9 mouse cellular contexts compared by ENCODE assay signal in the genomic region with DNA sequence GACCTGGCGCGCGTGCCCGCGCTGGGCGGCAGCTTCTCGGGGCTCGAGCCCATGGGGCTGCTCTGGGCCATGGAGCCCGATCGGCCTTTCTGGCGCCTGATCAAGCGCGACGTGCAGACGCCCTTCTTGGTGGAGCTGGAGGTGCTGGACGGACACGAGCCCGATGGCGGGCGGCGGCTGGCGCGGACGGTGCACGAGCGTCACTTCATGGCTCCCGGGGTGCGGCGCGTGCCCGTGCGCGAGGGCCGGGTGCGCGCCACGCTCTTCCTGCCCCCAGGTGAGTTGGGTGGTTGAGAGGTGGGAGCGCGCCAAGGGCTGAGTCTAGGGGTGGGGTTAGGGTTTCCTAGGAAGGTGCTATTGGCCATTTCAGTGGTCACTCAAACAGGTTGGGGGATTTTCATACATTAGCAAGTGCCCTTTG. TPM values are rescaled to one million over a fixed set of nuclear protein-coding genes. Genes with fewer than 3 reads are reported as not detected.
DNase-seq lines count a peak whose midpoint lies in the region; ATAC-seq and TF ChIP-seq lines count a peak whose summit lies in the region.
"Not testable (repeated sequence)": the region's sequence is repeated elsewhere in the genome, so short reads cannot be mapped to it uniquely, and the experiment has no call there.
"Had no signal": no experiment of that assay in that cellular context is flagged by ENCODE, and none has a peak within 500 bp of the region (broad histone marks: within the 10 kb centered on the region; RNA-seq: fewer than 3 reads in every experiment).

A gene (plus strand): TSS at position 245 of the 421 bp plus-strand sequence.

- H3K27ac ChIP-seq in hindbrain, embryonic 11.5 days (ENCODE audit: low read depth, low read length); liver, embryonic 15.5 days (replicated peaks); midbrain, postnatal 0 days (ENCODE audit: low read depth, low read length); testis, adult 2 months (ENCODE audit: control insufficient read depth, insufficient read depth, low read depth, low read length): not testable (repeated sequence)

- not testable (repeated sequence) for TF ChIP-seq CTCF in midbrain, postnatal 0 days (IDR thresholded peaks at IDR 0.05); testis, adult 2 months (IDR thresholded peaks at IDR 0.05; ENCODE audit: control insufficient read depth, insufficient read depth, insufficient replicate concordance, low read depth, low read length)

- not testable (repeated sequence) for H3K27me3 ChIP-seq in hindbrain, embryonic 11.5 days (ENCODE audit: control insufficient read depth, insufficient read depth, low read length); midbrain, postnatal 0 days (ENCODE audit: insufficient read depth, low read length); testis, adult 2 months (ENCODE audit: control insufficient read depth, insufficient read depth, low read length)
- H3K27me3 ChIP-seq in liver, embryonic 15.5 days = peaks cover 18% of the 10 kb centered on the region

- not testable (repeated sequence) for H3K9me3 ChIP-seq in hindbrain, embryonic 11.5 days (ENCODE audit: control insufficient read depth, low read length); liver, embryonic 15.5 days (replicated peaks); midbrain, postnatal 0 days (ENCODE audit: low read length)

- H3K4me3 ChIP-seq in hindbrain, embryonic 11.5 days (ENCODE audit: low read depth, low read length) = peak within 1 kb of the TSS; percentile 37
- peak within 1 kb of the TSS; percentile 44 for H3K4me3 ChIP-seq in liver, embryonic 15.5 days (replicated peaks)
- peak within 1 kb of the TSS; percentile 44 for H3K4me3 ChIP-seq in midbrain, postnatal 0 days (ENCODE audit: low read depth, low read length)
- H3K4me3 ChIP-seq in testis, adult 2 months (ENCODE audit: control insufficient read depth, low read depth, low read length) = peak within 1 kb of the TSS; percentile 61

- H3K9ac ChIP-seq in hindbrain, embryonic 11.5 days (ENCODE audit: low read depth, low read length) = peak within 1 kb of the TSS; percentile 42; the same call in 1 of the 2 replicates
- H3K9ac ChIP-seq in liver, embryonic 15.5 days = not testable (repeated sequence)
- H3K9ac ChIP-seq in midbrain, postnatal 0 days (replicated peaks; ENCODE audit: low read length, poor library complexity, severe bottlenecking) = peak within 1 kb of the TSS; percentile 52

- TF ChIP-seq POLR2A in testis, adult 2 months (IDR thresholded peaks at IDR 0.05; ENCODE audit: control insufficient read depth, low read depth, low read length) = not testable (repeated sequence)

- not testable (repeated sequence) for H3K36me3 ChIP-seq in hindbrain, embryonic 11.5 days (ENCODE audit: control insufficient read depth, insufficient read depth, low read length); liver, embryonic 15.5 days (replicated peaks); midbrain, postnatal 0 days (ENCODE audit: insufficient read depth, low read length); testis, adult 2 months (ENCODE audit: control insufficient read depth, insufficient read depth, low read length)

- WGBS in hindbrain, embryonic 11.5 days = 5% methylated on average over 39 of the region's 39 CpGs
- 3% methylated on average over 39 of the region's 39 CpGs for WGBS in liver, embryonic 15.5 days (ENCODE audit: insufficient replicate concordance)
- 1% methylated on average over 38 of the region's 39 CpGs for WGBS in midbrain, postnatal 0 days

- peak; percentile 21 for DNase-seq in Muller cell, postnatal 12 days (ENCODE audit: inconsistent ontology term)
- peak; percentile 69 to 75 for DNase-seq in cerebellum, postnatal 14 days
- DNase-seq in hindbrain, embryonic 11.5 days (ENCODE audit: low spot score) = peak; percentile 39
- peak; percentile 75 to 79 for DNase-seq in kidney, postnatal 36 days
- peak; percentile 42 for DNase-seq in midbrain, postnatal 0 days (ENCODE audit: low spot score)

- ATAC-seq in frontal cortex, adult (ENCODE audit: low TSS enrichment) = peak; percentile 70; the same call in 1 of the 2 replicates
- not testable (repeated sequence) for ATAC-seq in hindbrain, embryonic 11.5 days (ENCODE audit: low FRiP score)
- peak; percentile 73 for ATAC-seq in liver, embryonic 15.5 days (ENCODE audit: insufficient read depth)
- peak; percentile 63; the same call in 1 of the 2 replicates for ATAC-seq in midbrain, postnatal 0 days (ENCODE audit: low FRiP score)

- H3K4me2 ChIP-seq in hindbrain, embryonic 11.5 days (replicated peaks; ENCODE audit: low read depth, low read length) = peak within 1 kb of the TSS; percentile 51
- peak within 1 kb of the TSS; percentile 61 for H3K4me2 ChIP-seq in liver, embryonic 15.5 days
- peak within 1 kb of the TSS; percentile 58 for H3K4me2 ChIP-seq in midbrain, postnatal 0 days (ENCODE audit: low read depth, low read length, poor library complexity, severe bottlenecking)

- not testable (repeated sequence) for H3K4me1 ChIP-seq in hindbrain, embryonic 11.5 days (replicated peaks; ENCODE audit: control insufficient read depth, insufficient read depth, low read length); liver, embryonic 15.5 days (replicated peaks); midbrain, postnatal 0 days (ENCODE audit: insufficient read depth, low read length); testis, adult 2 months (ENCODE audit: control insufficient read depth, insufficient read depth, low read length)

RNA-seq across cellular contexts. Expression of the gene that starts here (rescaled TPM):
- polyA plus RNA-seq in hindbrain, embryonic 11.5 days (2014; fragmentation: Nextera tagmentation; extraction: Ambion mirVana) = not detected in 2 replicates
- not detected in 2 replicates for polyA plus RNA-seq in liver, embryonic 15.5 days (2015; fragmentation: Nextera tagmentation; extraction: Ambion mirVana)
- not detected in 2 replicates for total RNA-seq in midbrain, postnatal 0 days (2014; rRNA removed)
- not detected in 2 replicates for polyA plus RNA-seq in midbrain, postnatal 0 days (2015; fragmentation: Nextera tagmentation; extraction: Ambion mirVana)
- polyA plus RNA-seq in testis, adult 2 months (2012; rRNA removed) = not detected in 2 replicates
- total RNA-seq: layer of hippocampus, postnatal 14 days had no signal

Comparison
In these comparisons a context has a peak if more than half of its experiments do, and no peak if none do; other contexts are left out.
1. Peak in DNase-seq, H3K4me3 ChIP-seq, H3K9ac ChIP-seq and H3K4me2 ChIP-seq in hindbrain, embryonic 11.5 days; RNA of the gene not detected or under 1 TPM.
2. Peak in ATAC-seq, H3K4me3 ChIP-seq and H3K4me2 ChIP-seq in liver, embryonic 15.5 days; RNA of the gene not detected or under 1 TPM.
3. Peak in DNase-seq, ATAC-seq, H3K4me3 ChIP-seq, H3K9ac ChIP-seq and H3K4me2 ChIP-seq in midbrain, postnatal 0 days; RNA of the gene not detected or under 1 TPM.
4. DNase-seq: peak in every context shown above with its lines; median percentile 77 in kidney, postnatal 36 days; 72 in cerebellum, postnatal 14 days; 42 in midbrain, postnatal 0 days; 39 in hindbrain, embryonic 11.5 days; 21 in Muller cell, postnatal 12 days.